Mouse (Mus musculus) adrenal gland, adult 18-20 months (tissue): ENCODE results near the gene Smco2. TPM values are rescaled to one million over a fixed set of nuclear protein-coding genes. Genes with fewer than 3 reads are reported as not detected.
"Not testable (repeated sequence)": the region's sequence is repeated elsewhere in the genome, so short reads cannot be mapped to it uniquely, and the experiment has no call there.

Source experiments
- DNase-seq, 2 experiments: peaks; one replicate each; pipeline ENCODE4 v3.0.0; 2021 to 2022; ENCODE audit warnings: low spot score in 2 of 2
- total RNA-seq, 2 experiments: library from RNA; stranded (reverse); gene quantifications; 1 replicate in 1 of 2; 2 replicates in 1 of 2; pipeline ENCODE4 v1.2.3; 2021

The Smco2 gene
- total RNA-seq, 2 experiments from 2014 or later: not detected

GRCm38 (mm10) chr6:146855185-146855584 lies 5.3 kb downstream of the Smco2 start:
- DNase-seq: no peak

GRCm38 (mm10) chr6:146857386-146857785 lies 7.5 kb downstream of the Smco2 start:
- DNase-seq: no peak

- no peak for DNase-seq
Observed at GRCm38 (mm10) chr6:146863154-146863553, 13.2 kb downstream of the Smco2 start.

GRCm38 (mm10) chr6:146864370-146864769 lies 14.5 kb downstream of the Smco2 start:
- DNase-seq: not testable (repeated sequence)

GRCm38 (mm10) chr6:146865701-146866100 lies 15.8 kb downstream of the Smco2 start:
- DNase-seq: no peak

- DNase-seq: no peak
Observed at GRCm38 (mm10) chr6:146871975-146872374, 22.1 kb downstream of the Smco2 start.

GRCm38 (mm10) chr6:146874415-146874814 lies 24.5 kb downstream of the Smco2 start:
- DNase-seq: no peak

- no peak for DNase-seq
Observed at GRCm38 (mm10) chr6:146876820-146877219, 26.9 kb downstream of the Smco2 start.

- DNase-seq: no peak
Observed at GRCm38 (mm10) chr6:146877425-146878045, 27.6 kb downstream of the Smco2 start.

- no peak for DNase-seq
Observed at GRCm38 (mm10) chr6:146878926-146879325, 29.0 kb downstream of the Smco2 start.

GRCm38 (mm10) chr6:146879856-146880255 lies 30.0 kb downstream of the Smco2 start:
- no peak for DNase-seq

GRCm38 (mm10) chr6:146880296-146880695 lies 30.4 kb downstream of the Smco2 start:
- no peak for DNase-seq

GRCm38 (mm10) chr6:146881896-146882770 lies 32.2 kb downstream of the Smco2 start:
- no peak for DNase-seq

- no peak for DNase-seq
Observed at GRCm38 (mm10) chr6:146883426-146883825, 33.5 kb downstream of the Smco2 start.

GRCm38 (mm10) chr6:146884171-146884570 lies 34.3 kb downstream of the Smco2 start:
- no peak for DNase-seq

- no peak for DNase-seq
Observed at GRCm38 (mm10) chr6:146884851-146885250, 34.9 kb downstream of the Smco2 start.

GRCm38 (mm10) chr6:146887958-146888659 lies 38.2 kb downstream of the Smco2 start, which contains the start of gene Ppfibp1:
Gene Ppfibp1 (plus strand): TSS chr6:146888487.
- peak; percentile 99 for DNase-seq

- DNase-seq: no peak
Observed at GRCm38 (mm10) chr6:146888660-146889490, 39.0 kb downstream of the Smco2 start.

- DNase-seq: no peak
Observed at GRCm38 (mm10) chr6:146890215-146890614, 40.3 kb downstream of the Smco2 start.

GRCm38 (mm10) chr6:146890633-146891032 lies 40.7 kb downstream of the Smco2 start:
- DNase-seq: no peak

GRCm38 (mm10) chr6:146893890-146894289 lies 44.0 kb downstream of the Smco2 start:
- DNase-seq: no peak
